Mouse (Mus musculus) frontal cortex, adult 2 months (tissue): Measurements from ENCODE around the gene Hoxd13. TPM values are rescaled to one million over a fixed set of nuclear protein-coding genes. Genes with fewer than 3 reads are reported as not detected.

Experiments used
- DNase-seq, 2 experiments: peaks; one replicate each; pipeline ENCODE4 v3.0.0; 2022; ENCODE audit warnings: low spot score in 1 of 2; ENCODE audit errors: extremely low spot score in 1 of 2
- polyA plus RNA-seq: library from polyadenylated mRNA; depleted of rRNA; stranded (reverse); fragments of >200 nt; gene quantifications from 2 replicates; pipeline ENCODE4 v1.2.3, GENCODE M21; 2012; rRNA removed

Gene Hoxd13
- not detected in 2 replicates for polyA plus RNA-seq

DNA sequence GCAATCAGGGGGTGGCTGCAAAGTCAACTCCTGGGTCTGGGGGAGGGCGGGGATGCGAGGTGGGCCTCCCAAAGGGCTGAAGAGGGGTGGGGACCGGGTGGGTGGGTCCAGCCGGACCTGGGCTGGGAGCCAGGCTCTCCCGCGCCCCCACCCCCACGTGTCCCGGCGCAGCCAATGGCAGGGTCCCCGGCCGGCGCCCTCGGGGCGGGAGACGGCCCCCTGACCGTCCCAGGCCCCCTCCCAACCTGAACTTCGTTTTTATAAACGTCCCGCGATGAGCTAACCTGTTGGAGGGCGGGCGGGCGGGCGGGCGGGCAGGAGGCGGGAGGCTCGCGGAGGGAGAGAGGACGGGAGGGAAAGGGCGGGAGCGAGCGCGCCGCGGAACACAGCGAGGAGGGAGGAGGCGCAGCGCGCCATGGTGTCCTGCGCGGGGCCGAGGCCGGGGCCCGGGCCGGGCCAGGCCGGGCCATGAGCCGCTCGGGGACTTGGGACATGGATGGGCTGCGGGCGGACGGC lies at the start of gene Hoxd13:
Gene Hoxd13 (plus strand): TSS at position 469 of the 516 bp plus-strand sequence.
- DNase-seq: no peak

DNA sequence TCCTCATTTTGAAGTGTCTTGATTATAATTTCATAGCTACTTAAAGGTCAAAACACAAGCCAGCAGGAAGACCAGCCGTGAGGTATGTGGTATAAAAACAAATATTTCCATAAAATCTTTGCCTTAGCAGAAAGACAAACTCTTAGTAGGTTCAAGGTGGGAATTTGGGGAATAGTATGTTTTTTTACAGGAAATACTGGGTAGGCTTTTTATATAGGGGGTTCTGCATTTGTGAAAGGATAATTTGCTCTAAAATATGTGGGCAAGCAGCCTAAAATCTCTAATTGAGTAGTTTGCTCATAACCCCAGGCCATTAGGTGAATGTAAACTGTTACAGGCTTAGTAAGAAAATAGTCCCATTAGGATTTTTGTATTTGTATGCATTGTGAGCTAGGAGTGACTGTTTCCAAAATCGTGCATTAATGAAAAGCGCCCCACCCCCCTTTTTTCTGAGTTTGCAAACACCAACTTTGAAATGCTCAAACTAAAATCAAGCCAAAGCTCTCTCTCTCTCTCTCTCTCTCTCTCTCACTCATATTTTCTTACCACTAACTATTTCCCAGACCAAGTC lies 48.3 kb upstream of the Hoxd13 start:
- DNase-seq: no peak

DNA sequence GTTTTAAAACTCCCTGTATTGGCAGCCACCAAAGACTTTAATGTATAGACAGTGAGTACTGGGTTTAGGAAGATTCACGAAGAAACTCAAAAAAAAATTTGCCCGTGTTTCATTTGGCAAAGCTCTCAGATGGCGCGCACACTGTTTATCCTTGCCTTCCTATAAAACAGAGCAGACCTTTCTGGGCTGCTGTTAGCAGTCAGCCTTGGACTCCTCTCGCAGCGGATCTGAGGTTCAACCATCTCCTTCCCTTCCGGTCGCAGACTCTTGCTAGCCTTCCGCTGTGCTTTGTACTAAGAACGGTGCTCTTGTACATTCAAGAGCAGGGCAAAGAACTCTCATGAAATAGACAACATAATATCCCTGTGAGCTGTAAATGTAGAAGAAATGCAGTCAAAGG lies 47.7 kb upstream of the Hoxd13 start:
- DNase-seq: no peak

DNA sequence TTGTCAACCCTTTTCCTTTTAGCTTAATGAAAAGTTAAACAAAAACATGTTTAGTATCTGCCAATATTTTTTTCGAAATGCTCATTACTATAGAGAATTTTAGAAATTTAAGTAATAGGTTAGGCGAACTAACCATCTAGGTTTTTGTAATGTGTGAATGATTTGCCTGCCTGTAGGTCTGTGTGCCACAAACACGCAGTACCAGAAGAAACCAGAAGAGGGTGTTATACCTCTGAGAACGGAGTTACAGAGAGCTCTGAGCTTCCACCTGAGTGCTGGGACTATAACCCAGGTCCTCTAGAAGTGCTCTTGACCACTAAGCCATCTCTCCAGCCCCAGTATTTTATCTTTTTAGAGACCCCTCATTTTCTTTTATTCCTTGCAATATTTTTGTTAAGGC lies 32.7 kb upstream of the Hoxd13 start:
- no peak for DNase-seq

DNA sequence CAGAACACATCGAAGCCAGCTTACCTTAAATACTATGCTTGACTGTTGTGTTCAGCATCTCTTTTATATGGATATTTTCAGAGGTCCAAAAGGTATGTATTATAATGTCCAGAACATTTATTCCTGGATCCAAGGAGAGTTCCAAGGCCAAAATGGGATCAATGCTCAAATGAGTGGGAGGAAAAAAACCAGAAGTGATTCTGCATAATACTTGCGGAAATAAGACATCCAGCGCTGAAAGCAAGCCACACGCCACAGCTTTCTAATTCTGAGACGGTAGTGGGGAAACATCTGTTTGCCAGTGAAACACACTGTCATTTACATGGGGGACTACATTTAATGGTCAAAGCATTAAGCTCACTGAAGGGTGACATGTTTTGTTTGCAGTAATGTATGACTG lies 25.7 kb upstream of the Hoxd13 start:
- DNase-seq: no peak

DNA sequence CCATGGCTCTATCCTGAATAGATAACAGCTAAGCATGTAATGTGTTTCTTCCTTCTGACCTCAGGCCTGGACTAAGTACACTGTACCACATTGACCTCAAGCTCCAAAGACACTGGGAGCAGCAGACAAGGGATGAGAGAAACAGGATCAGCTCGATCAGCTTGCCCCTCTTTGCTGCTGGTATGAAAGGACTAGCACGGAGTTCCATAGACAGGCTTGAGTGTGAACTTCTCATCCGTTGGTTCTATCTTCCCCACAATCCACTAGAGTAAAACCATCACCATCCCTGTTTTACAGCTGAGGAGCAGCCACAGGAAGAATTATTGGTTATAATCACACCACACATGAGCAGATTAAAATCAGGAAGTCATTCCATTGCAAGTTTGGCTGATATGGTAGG lies 22.5 kb upstream of the Hoxd13 start:
- DNase-seq: no peak

DNA sequence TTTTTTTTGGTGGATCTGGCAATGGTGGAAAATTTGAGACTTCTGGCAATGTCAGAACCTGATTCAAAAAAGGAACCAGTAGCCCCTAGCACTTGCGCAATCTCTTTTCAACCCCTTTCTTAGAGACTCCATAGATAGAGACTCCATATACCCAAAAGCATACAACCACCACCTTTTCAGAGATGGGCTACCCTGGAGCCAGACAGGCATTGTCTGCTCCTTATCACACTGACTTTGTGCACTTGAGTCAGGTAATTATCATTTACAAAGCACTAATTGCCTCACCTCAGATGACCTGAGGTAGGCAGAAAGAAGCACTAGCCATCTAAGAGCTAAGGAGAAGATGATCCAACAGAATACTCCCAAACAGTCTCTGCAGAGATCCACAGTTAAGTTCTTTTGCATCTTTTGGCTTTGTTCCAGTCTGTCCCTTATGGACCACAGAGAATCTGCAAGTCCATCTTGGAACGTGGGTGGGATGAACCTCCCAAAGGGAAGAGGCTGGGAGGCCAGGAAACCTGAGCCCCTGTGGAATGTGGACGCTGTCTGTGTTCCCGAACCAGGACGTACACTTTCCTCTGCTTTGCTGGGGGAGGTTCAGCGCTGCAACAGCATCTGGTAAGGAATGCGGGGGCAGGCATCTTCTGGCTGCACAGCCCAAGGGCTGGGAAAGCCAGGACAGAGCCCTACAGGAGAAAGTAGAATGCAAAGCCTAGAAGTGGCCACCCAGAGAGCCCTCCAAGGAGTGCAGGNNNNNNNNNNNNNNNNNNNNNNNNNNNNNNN lies 20.8 kb upstream of the Hoxd13 start:
- no peak for DNase-seq

DNA sequence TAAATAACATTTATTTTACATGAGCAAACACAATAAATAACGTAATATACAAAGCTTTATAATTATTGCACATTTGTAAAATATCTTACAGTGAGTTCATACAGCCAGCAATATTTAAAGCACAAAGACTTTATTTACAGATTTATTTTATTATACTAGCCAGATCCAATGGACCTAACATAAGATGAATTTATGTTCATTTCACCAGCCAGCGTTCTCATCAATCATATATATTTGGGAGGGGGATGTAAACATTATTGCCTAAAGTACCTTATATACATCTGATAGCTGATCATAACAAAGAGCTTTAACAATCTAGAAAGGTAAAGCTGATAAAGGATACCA lies 15.1 kb upstream of the Hoxd13 start:
- no peak for DNase-seq

DNA sequence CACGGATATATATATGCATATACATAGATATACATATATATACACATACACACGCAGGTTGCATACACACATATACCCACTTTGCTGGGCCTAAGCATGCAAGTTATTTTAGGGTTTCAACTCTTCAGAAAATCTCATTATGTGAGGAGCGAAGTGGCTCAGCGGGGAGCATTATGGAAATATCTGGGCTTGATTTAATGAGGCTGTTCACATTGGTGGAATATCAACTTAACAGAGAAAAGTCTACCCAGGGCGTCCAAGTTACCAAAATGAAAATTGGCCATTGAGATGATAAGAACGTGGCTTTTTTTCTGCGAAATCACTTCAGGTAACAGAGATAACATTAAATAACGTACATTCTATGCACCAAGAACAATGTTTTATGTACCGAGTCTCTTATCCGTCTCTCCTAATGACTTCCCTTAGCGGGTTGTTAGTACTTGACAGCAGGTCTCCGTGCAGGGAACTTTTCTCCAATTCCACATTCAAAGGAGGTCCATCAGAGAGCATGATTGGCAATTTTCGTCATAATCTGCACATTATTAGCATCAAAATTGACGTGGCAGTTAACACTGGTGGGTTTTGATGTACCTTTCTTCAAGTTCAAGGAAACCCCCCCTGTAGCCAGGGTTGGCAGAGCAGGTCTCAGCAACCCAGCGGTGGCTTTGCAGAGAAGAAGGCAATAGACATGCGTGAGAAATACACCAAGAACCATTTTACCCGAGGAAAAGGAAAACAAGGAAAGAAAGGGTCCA lies 14.2 kb upstream of the Hoxd13 start:
- no peak for DNase-seq

DNA sequence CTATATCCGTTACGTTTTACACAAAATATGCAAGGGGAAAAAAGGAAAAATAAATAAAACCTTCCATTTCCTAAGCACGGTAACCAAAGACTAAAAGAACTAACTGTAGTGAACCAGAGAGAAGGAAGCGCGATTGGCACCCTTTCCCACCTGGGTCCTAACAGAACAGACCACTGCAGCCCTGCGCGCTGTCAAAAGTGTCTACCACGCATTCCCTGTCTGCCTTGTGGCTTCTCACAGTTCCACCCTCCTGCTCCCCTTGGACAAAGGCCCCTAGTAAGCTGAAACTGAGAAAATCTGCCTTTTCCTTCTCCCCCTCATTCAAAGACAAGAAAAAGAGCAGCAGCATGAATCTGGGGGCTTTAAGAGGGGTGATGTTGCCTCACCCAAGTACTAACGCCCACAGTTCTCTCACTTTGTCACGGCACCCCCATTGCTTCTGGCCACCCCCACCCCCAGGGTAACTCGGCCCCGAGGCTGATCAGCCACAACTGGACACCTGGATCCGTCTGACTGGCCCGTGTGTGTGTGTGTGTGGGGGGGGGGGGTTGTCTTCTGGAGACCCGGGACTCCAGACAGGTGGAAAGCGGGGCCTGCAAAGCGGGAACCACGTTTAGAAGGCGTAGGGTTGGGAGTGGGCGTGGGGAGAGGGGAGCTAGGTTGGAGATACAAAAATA lies 13.2 kb upstream of the Hoxd13 start:
- no peak for DNase-seq

DNA sequence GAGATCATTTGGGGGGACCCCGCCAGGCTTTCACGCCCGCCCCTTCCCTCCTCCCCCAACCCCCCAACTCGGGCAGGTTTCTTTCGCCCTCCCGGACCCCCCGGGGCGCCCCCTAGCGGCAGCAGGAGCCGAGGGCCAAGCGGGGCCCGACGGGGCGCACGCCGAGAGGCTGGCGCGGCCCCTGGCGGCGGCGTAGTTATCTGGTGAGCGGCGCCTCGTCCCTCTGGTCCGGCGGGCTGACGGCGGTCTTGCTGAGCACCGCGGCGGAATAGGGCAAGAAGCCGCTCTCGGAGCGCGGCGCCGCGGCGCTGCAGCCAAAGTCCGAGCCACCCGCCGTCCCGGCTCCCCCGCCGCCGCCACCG lies 12.7 kb upstream of the Hoxd13 start:
- no peak for DNase-seq

DNA sequence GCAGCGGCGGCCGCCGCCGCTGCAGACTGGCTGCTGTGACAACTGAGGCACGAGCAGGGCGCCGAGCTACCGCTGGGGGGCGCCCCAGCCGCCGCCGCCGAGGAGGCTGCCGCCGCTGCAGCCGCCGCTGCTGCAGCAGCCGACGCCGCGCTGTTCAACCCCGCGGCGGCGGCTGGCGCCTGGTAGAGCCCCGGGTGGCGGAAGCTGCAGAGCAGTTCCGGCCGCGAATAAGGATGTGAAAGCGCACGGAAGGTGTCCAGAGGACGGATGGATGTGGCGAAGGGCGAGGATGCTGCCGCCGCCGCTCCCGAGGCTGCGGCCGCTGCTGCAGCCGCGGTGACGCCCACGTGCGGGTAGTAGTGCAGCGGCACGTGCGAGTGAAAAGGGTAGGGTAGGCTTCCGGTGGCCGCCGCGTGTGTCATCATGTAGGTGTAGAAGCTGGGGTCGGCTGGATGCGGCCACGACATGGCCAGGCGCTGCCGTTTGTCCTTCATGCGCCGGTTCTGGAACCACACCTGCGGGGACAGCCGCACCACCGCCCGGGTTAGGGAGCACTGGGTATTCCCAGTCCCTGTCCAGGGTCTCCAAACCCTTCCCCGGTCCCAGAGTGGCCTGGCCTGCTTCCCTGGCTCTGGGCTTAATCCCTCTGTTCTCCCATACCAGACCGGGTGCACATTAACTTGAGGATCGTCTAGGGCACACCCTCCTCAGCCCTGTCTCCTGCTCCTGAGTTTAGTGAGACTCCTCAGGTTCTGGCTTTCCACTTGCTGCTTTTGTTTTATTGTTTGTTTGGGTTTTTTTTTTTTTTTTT lies 12.1 kb upstream of the Hoxd13 start:
- DNase-seq: no peak

DNA sequence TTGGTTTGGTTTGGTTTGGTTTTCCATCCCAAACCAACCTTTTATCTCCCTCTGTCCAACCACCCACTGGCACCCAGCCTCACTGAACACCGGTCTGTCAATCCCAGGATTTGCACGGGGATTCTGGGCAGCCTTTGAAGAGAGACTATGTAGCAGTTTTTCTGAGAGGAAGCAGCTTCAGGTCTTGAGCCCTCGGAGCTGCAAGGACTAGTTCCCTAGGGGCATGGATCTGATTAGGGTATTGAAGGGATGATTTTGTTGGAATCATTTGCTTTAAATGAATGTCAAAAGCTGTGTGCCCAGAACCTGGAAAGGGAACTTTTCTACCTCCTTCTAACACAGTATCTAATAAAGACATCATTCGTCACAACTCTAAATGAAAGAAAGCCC lies 11.5 kb upstream of the Hoxd13 start:
- no peak for DNase-seq

DNA sequence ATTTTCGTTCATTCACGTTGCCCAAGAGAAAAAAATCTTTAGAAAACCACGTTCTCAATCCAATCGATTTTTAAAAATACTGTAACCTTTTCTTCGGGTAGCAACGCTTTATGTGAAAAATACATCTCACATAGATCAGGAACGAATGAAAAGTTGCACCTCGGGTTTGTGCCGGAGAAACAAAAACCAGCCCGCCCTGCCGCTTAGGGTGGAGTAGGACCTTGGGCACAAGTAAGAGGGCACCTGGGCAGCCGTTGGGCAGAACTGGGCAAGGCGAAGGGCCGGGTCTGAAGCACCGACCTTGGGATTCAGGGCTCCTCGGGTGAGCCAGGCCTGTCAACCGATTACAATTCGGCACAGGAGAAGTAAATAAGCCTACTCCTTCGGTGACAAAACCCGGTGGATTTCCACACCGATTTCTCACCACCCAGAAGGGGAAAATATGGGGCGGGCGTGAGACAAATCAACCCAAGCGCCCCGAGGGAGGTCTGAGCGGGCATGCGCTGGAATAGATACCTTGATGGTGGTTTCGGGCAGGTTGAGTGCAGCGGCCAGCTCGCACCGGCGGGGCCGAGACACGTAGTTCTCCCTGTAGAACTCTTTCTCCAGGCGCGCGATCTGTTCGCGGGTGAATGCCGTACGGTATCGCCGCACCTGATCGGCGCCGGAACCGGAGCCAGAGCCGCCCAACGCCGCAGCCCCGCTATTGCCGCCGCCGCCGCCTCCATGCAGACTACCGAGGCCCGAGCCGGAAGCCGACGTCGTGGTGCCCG lies 10.7 kb upstream of the Hoxd13 start:
- DNase-seq: no peak

DNA sequence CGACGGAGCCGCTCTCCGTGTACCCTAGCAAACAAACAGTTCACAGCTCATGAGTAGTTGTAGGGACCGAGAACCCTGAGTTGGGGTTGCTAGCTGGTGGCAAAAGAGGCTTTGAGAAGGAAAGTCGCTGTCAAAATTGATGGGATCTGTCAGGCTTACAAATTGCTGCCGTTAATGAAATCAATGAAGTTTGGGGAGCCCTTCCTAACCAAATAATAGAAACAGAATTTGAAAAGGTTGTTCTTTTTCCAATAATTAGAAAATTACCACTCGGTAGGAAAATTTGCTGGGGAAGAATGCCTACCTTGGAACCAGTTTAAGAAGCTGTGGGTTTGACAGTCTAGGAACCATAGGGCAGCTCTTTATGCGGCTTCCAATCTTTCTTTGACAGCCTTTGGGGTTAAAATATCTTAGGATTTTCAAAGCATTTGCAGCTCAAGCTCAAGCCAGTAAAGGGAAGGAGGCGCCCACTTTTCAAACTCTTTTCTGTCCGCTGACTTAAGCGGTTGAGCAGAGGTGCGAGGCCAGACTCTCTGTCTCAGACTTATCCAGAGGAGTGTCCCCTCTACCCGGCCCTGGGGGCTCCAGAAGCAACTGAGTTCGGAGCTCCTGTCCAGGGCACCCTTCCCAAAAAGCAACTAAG lies 10.0 kb upstream of the Hoxd13 start:
- DNase-seq: no peak

DNA sequence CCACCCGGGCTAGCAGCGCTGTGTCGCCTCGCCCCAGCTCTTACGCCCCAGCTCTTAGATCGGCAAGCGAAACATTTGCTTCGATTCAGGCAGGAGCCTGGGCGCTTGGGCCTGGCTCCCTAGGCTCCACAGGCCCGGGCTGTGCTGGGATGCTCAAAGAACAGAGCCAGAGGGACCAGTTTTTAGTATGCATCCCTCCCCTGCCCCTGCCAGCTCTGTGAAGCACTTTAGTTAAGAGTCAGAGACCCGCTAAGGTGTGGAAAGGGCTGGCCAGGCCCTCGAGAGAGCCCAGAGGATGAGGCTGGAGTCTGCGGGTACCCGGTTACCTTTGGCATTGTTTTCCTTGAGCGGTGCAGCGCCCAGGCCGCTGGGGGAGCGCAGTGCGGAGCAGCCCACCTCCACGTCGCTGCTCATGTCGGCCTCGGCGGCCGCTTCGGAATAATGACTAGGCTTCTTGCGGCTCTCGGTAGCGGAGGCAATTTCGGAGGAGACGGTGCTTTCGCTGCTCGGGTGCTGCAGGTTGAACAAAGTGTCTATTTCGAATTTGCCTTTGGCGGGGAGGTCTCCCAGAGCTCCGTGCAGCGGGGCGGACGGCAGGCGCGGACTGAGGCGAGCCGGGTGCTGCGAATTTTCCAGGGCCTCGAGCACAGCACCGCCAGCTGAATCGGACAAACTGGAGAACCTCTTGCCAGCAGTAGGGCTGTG lies 9.3 kb upstream of the Hoxd13 start:
- no peak for DNase-seq

DNA sequence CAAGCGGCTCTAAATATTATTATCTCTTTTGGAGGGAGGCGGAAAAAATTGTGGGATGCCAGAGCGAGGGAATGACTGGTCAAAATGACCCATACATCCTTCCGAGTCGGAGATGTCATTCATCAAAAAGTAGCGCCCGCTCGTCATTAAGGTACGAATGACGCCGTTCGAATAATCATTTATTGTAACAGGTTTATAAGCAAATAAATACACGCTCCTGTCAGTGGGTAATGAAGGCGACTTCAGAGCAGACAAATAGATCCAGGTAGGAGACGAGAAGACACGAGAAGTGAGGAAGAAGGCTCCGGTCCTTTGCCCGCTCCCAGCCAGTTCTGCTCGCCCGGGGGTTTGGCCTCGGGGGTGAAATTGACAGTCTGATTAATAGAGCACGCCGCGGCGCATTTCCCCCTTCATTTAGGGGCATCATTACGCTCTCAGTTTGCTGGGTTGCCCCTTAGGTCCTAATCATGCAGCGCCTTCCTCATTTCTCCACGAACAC lies 8.6 kb upstream of the Hoxd13 start, which contains the start of gene Evx2:
Gene Evx2 (minus strand): TSS at position 51 of the 499 bp plus-strand sequence.
- no peak for DNase-seq
